Mouse (Mus musculus): Measurements from ENCODE around the gene Olfr1253. TPM values are rescaled to one million over a fixed set of nuclear protein-coding genes. Genes with fewer than 3 reads are reported as not detected.

Olfr1253 gene
- total RNA-seq (2023), result not detected

DNA sequence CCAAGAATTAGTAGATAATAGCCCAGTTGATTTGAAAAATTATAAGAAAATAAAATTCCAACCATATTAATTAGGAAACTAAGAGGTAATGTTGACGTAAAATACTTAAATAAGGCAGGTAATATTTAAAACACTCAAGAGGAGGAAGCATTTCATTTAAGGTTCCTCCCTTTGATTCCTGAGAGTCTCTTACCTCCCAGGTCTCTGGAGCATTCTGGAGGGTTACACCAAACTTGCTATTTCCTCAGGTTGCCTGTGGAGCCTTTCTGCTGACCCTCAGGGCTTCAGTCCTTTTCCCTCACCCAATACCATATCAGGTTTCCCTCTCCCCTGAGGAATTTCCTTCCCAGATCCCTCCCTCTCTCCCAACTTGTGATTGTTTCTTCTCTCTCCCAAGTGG is at the start of gene Olfr1253:
Gene Olfr1253 (minus strand): TSS at position 101 of the 400 bp plus-strand sequence.

DNA sequence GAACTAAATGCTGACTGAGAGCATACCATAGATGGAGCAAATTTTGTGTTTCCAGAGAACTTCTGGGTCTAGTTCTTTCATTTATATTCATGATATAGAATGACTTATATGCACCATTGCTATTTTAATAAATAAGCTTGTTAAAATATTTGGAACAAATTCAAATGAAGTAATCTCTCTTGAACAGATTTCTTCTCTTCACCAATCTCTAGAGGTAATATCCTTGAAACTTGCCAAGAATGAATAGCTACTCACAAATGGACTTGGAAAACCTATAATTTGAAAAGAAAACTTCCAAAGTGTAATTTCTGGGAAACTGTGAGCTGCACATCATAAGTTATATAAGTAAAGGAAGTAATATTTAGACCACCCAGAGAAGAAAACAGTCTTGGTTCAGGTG is 36.6 kb upstream of the Olfr1253 start, which contains the start of gene Olfr1254:
Gene Olfr1254 (minus strand): TSS at position 101 of the 400 bp plus-strand sequence.

DNA sequence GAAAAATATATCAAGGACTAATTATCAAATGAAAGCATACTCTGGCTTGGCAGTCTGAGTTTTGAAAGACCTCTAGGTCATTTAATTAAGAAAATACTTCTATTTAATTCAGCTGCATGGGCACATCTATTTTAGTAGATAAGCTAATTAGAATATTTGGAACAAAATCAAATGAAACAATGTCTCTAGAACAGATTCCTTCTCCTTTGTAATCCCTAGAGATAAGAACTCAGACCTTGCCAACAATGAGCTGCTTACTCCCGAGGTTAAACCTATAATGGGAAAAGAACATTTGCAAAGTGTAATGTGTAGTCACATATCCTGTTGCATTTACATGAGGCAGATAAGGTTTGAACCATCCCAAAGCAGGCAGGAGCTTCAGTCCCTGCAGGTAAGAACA is 32.0 kb downstream of the Olfr1253 start, which contains the start of gene Olfr1252:
Gene Olfr1252 (minus strand): TSS at position 101 of the 400 bp plus-strand sequence.

Other genes starting within 250 kb of the Olfr1253 start
- gene Olfr1243, start 225.6 kb downstream of the Olfr1253 start, total RNA-seq (2023), result not detected
- gene Olfr1245, start 178.6 kb downstream of the Olfr1253 start, total RNA-seq (2023), result not detected
- gene Olfr1246, start 163.9 kb downstream of the Olfr1253 start, total RNA-seq (2023), result not detected
- 0.15 TPM for gene Olfr1247, start 143.0 kb downstream of the Olfr1253 start, total RNA-seq (2023)
- not detected for gene Olfr1248, start 138.8 kb downstream of the Olfr1253 start, total RNA-seq (2023)
- not detected for gene Olfr1249, start 122.1 kb downstream of the Olfr1253 start, total RNA-seq (2023)
- not detected for gene Olfr1250, start 95.6 kb downstream of the Olfr1253 start, total RNA-seq (2023)
- gene Olfr1251, start 85.2 kb downstream of the Olfr1253 start, total RNA-seq (2023), result not detected
- gene Olfr1252, start 32.1 kb downstream of the Olfr1253 start, total RNA-seq (2023), result not detected
- gene Olfr1254, start 36.5 kb upstream of the Olfr1253 start, total RNA-seq (2023), result not detected
- not detected for gene Olfr1255, start 55.0 kb upstream of the Olfr1253 start, total RNA-seq (2023)
- not detected for gene Olfr1256, start 84.5 kb upstream of the Olfr1253 start, total RNA-seq (2023)
- not detected for gene Olfr48, start 91.1 kb upstream of the Olfr1253 start, total RNA-seq (2023)
- not detected for gene Olfr1257, start 121.3 kb upstream of the Olfr1253 start, total RNA-seq (2023)
- not detected for gene Olfr1258, start 170.2 kb upstream of the Olfr1253 start, total RNA-seq (2023)
- not detected for gene Olfr1259, start 191.6 kb upstream of the Olfr1253 start, total RNA-seq (2023)
- not detected for gene Olfr1260, start 217.2 kb upstream of the Olfr1253 start, total RNA-seq (2023)
- not detected for gene Olfr1261, start 234.1 kb upstream of the Olfr1253 start, total RNA-seq (2023)
- not detected for gene Olfr1262, start 243.1 kb upstream of the Olfr1253 start, total RNA-seq (2023)